Mouse (Mus musculus) cerebellum, adult 9-11 months (tissue): ENCODE data around the gene Gpank1.

ENCODE experiments used
- DNase-seq: peaks from one replicate; pipeline ENCODE4 v3.0.0; 2022

Gpank1 gene

GRCm38 (mm10) chr17:35162730-35163129, 41.5 kb downstream of the Gpank1 start:
- DNase-seq: peak; percentile 62

- DNase-seq: peak; percentile 64
These were observed 42.2 kb downstream of the Gpank1 start for GRCm38 (mm10) chr17:35163326-35164081.

GRCm38 (mm10) chr17:35164218-35164567, 42.9 kb downstream of the Gpank1 start:
- DNase-seq: no peak

- peak; percentile 100 for DNase-seq
These were observed 43.6 kb downstream of the Gpank1 start, which contains the start of gene Prrc2a for GRCm38 (mm10) chr17:35164568-35165450. TSS of gene Prrc2a (minus strand) at chr17:35164897.

DNA sequence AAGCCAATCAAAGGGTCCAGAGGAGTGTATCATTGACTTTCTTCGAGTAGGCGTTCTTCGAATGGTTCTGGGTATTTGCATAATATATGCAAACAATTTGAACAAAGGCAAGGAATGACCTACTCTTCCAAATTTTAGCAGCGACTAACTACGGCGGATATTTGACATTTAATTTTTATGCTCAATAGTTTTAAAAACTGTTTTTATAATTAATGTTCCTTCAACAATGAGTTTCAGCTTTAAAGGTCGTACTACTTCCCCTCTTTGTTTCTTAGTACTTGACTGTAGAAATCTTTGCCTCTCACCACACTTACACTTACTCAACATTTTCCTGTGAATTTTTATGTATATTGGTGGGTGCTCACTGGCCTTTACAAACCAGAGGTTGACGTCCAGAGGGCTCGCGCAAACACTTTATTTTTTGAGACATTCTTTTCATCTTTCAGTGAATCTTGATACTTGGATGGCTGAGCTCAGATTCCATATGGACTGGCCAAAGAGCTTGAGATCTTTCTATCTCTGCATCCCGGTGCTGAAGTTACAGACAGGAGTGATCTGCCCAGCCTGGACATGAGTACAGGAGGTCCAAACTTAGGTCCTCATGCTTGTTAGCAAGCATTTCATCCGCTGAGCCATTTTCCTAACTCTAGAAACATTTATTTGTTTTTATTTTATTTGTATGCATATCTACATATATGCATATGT, 44.3 kb downstream of the Gpank1 start:
- DNase-seq: peak; percentile 52

GRCm38 (mm10) chr17:35166352-35167035, 45.2 kb downstream of the Gpank1 start:
- DNase-seq: peak; percentile 81

GRCm38 (mm10) chr17:35167794-35168193, 46.5 kb downstream of the Gpank1 start:
- DNase-seq: no peak

DNA sequence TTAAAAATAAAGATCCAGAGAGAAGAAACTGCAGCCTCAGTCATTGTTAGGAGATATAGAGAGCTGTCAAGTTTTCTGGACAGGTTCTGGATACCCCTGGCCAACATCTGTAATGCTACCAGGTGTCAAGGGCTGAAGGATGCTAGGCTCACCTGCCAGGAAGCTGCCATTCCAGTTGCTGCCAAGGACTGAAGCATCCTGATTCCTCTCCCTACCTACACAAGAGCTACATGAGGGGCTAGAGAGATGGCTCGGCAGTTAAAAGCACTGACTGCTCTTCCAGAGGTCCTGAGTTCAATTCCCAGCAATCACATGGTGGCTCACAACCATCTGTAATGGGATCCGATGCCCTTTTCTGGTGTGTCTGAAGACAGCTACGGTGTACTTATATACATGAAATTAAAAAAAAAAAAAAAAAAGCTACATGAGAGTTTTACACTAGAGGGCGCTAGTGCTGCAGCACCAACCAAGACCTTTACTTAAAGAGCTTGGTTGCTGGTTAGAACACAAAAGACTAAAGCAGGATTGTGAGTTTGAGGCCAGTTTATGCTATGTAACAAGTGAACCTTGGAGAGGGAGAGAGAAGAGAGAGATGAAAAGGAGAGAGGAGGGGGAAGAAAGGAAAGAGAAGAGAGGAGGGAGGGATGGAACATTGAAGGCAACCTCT, 47.4 kb downstream of the Gpank1 start:
- DNase-seq: no peak

- no peak for DNase-seq
These were observed 51.4 kb downstream of the Gpank1 start for GRCm38 (mm10) chr17:35172445-35173234.

- no peak for DNase-seq
These were observed 52.1 kb downstream of the Gpank1 start for GRCm38 (mm10) chr17:35173329-35173728.
